Mouse (Mus musculus) lung, postnatal 0 days (tissue): Measurements from ENCODE around the gene Vmn1r18. TPM values are rescaled to one million over a fixed set of nuclear protein-coding genes. Genes with fewer than 3 reads are reported as not detected.

Source experiments
- ATAC-seq: fragments of 200-750 bp; cut with Nextera tagmentation; 2 replicates; pipeline ENCODE4 v1.8.0; 2017; ENCODE audit warnings: moderate library complexity
- DNase-seq: peaks from one replicate; pipeline ENCODE4 v3.0.0-alpha.2; 2016; ENCODE audit warnings: low spot score
- H3K27ac ChIP-seq: fragments of 300-500 bp; sonication (generic); 2 replicates; pipeline ENCODE4 v1.5.1; 2014; ENCODE audit warnings: antibody characterized with exemption, mild to moderate bottlenecking, low read length, mixed read lengths
- H3K27me3 ChIP-seq: fragments of 300-500 bp; sonication (generic); replicated peaks from 2 replicates; pipeline ENCODE4 v1.6.1; 2014; ENCODE audit warnings: low read length, mixed read lengths; ENCODE audit not compliant: insufficient read depth
- H3K36me3 ChIP-seq: fragments of 300-500 bp; sonication (generic); 2 replicates; pipeline ENCODE4 v1.6.1; 2014; ENCODE audit warnings: low read length, mixed read lengths; ENCODE audit not compliant: insufficient read depth
- H3K4me1 ChIP-seq: fragments of 300-500 bp; sonication (generic); 2 replicates; pipeline ENCODE4 v1.6.1; 2014; ENCODE audit warnings: antibody characterized with exemption, low read depth, low read length, mixed read lengths; ENCODE audit not compliant: insufficient read depth
- H3K4me2 ChIP-seq: fragments of 300-500 bp; sonication (generic); replicated peaks from 2 replicates; pipeline ENCODE4 v1.6.1; 2014; ENCODE audit warnings: low read depth, mild to moderate bottlenecking, low read length, moderate library complexity, mixed read lengths
- H3K4me3 ChIP-seq: fragments of 300-500 bp; sonication (generic); 2 replicates; pipeline ENCODE4 v1.5.1; 2014; ENCODE audit warnings: low read depth, low read length
- H3K9ac ChIP-seq: fragments of 300-500 bp; sonication (generic); replicated peaks from 2 replicates; pipeline ENCODE4 v1.6.1; 2014; ENCODE audit warnings: low read depth, mild to moderate bottlenecking
- H3K9me3 ChIP-seq: fragments of 300-500 bp; sonication (generic); 2 replicates; pipeline ENCODE4 v1.6.1; 2016; ENCODE audit warnings: low read length, mixed read lengths
- CTCF ChIP-seq: IDR thresholded peaks from 2 replicates; pipeline ENCODE4 v1.5.1; 2016; ENCODE audit warnings: antibody characterized with exemption, mild to moderate bottlenecking
- EP300 ChIP-seq: IDR thresholded peaks from 2 replicates; pipeline ENCODE4 v1.6.1; 2016; ENCODE audit warnings: antibody characterized with exemption, mild to moderate bottlenecking, control low read depth
- WGBS: fragments of 180-500 bp; shearing (Covaris S2); extraction: QIAGEN DNeasy Blood & Tissue Kit; methylation state at CpG from one replicate; pipeline ENCODE4 v1.1.7; 2014; 5-methylcytosine and 5-hydroxymethylcytosine counted together
- polyA plus RNA-seq: library from polyadenylated mRNA; unstranded; fragments of >200 nt; fragmentation: Nextera tagmentation; extraction: Ambion mirVana; gene quantifications from 2 replicates; pipeline ENCODE4 v1.2.1, GENCODE M21; 2015

Gene Vmn1r18
- polyA plus RNA-seq, 1 experiment from 2014 or later: not detected

DNA sequence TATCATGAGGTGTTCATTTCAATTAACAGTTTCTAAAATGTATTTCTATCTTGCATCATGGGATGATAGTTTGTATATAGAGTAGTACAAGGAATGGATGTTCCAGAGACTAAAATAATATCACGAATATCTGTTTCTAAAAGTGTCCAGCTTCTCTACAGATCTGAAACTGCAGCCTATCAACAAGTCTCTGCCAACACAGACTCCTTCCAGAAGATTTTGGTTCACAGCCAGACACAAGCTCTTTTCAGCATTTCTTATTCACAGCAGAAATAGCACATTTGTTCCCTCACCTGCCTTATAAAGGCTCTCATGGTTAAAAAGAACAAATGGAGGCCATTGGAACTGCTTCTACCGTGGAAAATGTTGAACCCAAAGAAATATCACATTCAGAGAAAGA, 38.7 kb downstream of the Vmn1r18 start:
- no peak for TF ChIP-seq EP300
- no peaks in the 10 kb centered on the region for H3K9me3 ChIP-seq
- H3K4me2 ChIP-seq: no peak overlapping the region
- H3K27me3 ChIP-seq: no peaks in the 10 kb centered on the region
- H3K36me3 ChIP-seq: no peaks in the 10 kb centered on the region
- H3K9ac ChIP-seq: no peak overlapping the region
- H3K4me1 ChIP-seq: no peaks in the 10 kb centered on the region
- WGBS: 61% methylated on average over 2 of the region's 2 CpGs
- H3K27ac ChIP-seq: no peak overlapping the region
- H3K4me3 ChIP-seq: no peak overlapping the region
- ATAC-seq (no peak), DNase-seq (no peak)

GRCm38 (mm10) chr6:57329394-57329793, 66.2 kb downstream of the Vmn1r18 start, which contains the start of gene Vmn1r16:
Gene Vmn1r16, minus strand, starts transcription at chr6:57329494.
- Histone ChIP-seq H3K4me1 (no peaks in the 10 kb centered on the region), H3K27ac (no peak within 1 kb of the TSS), H3K36me3 (no peaks in the 10 kb centered on the region), H3K4me2 (no peak within 1 kb of the TSS), H3K27me3 (no peaks in the 10 kb centered on the region), H3K4me3 (no peak within 1 kb of the TSS), H3K9ac (no peak within 1 kb of the TSS), H3K9me3 (no peaks in the 10 kb centered on the region)
- WGBS: 72% methylated on average over 3 of the region's 3 CpGs
- peak; percentile 0 for DNase-seq
- TF ChIP-seq CTCF: no peak
- TF ChIP-seq EP300: no peak
- ATAC-seq: no peak

Other genes starting within 250 kb of the Vmn1r18 start
- not detected in 2 replicates for gene Vmn1r12, start 238.9 kb downstream of the Vmn1r18 start, polyA plus RNA-seq
- gene Vmn1r13, start 192.5 kb downstream of the Vmn1r18 start, polyA plus RNA-seq: not detected in 2 replicates
- gene Vmn1r14, start 164.1 kb downstream of the Vmn1r18 start, polyA plus RNA-seq: not detected in 2 replicates
- not detected in 2 replicates for gene Vmn1r15, start 137.8 kb downstream of the Vmn1r18 start, polyA plus RNA-seq
- not detected in 2 replicates for gene Vmn1r16, start 66.3 kb downstream of the Vmn1r18 start, polyA plus RNA-seq
- not detected in 2 replicates for gene Vmn1r17, start 32.1 kb downstream of the Vmn1r18 start, polyA plus RNA-seq
- not detected in 2 replicates for gene Vmn1r19, start 8.0 kb upstream of the Vmn1r18 start, polyA plus RNA-seq
- gene Vmn1r20, start 33.1 kb upstream of the Vmn1r18 start, polyA plus RNA-seq: not detected in 2 replicates
- gene Ppm1k, start 139.7 kb upstream of the Vmn1r18 start, polyA plus RNA-seq: 5.5 and 6.6 TPM in 2 replicates
- 3.5 and 4.1 TPM in 2 replicates for gene Herc6, start 185.2 kb upstream of the Vmn1r18 start, polyA plus RNA-seq